13 mouse cellular contexts compared by ENCODE assay signal in genomic region chr16:44015416-44016158, GRCm38 (mm10). TPM values are rescaled to one million over a fixed set of nuclear protein-coding genes. Genes with fewer than 3 reads are reported as not detected.
DNase-seq lines count a peak whose midpoint lies in the region; ATAC-seq lines count a peak whose summit lies in the region.
"Had no signal": no experiment of that assay in that cellular context is flagged by ENCODE, and none has a peak within 500 bp of the region (broad histone marks: within the 10 kb centered on the region; RNA-seq: fewer than 3 reads in every experiment).

No protein-coding gene starts in this region.

- H3K36me3 ChIP-seq in heart, embryonic 15.5 days, result no peaks in the 10 kb centered on the region
- H3K36me3 ChIP-seq in midbrain, embryonic 11.5 days (ENCODE audit: control insufficient read depth, insufficient read depth, low read length), result no peaks in the 10 kb centered on the region
- H3K36me3 ChIP-seq in midbrain, embryonic 14.5 days (ENCODE audit: control insufficient read depth, insufficient read depth, low read length), result no peaks in the 10 kb centered on the region
- no peaks in the 10 kb centered on the region for H3K36me3 ChIP-seq in limb, embryonic 12.5 days
- no peaks in the 10 kb centered on the region for H3K36me3 ChIP-seq in stomach, embryonic 15.5 days
- H3K36me3 ChIP-seq: hindbrain, embryonic 13.5 days had no signal

- no peak for DNase-seq in heart, adult 18-20 months
- DNase-seq in midbrain, embryonic 11.5 days (ENCODE audit: low spot score, missing footprints), result peak; percentile 44
- no peak for DNase-seq in midbrain, embryonic 14.5 days
- DNase-seq in embryo, embryonic 10 days (ENCODE audit: low spot score), result no peak
- no peak for DNase-seq in MN1 (ENCODE audit: low spot score)
- DNase-seq: cerebellum, postnatal 25 days; right cerebral cortex, postnatal 25 days had no signal

- H3K27me3 ChIP-seq in heart, embryonic 15.5 days, result no peaks in the 10 kb centered on the region
- H3K27me3 ChIP-seq in midbrain, embryonic 11.5 days (ENCODE audit: control insufficient read depth, insufficient read depth, low read length), result no peaks in the 10 kb centered on the region
- H3K27me3 ChIP-seq in midbrain, embryonic 14.5 days (ENCODE audit: control insufficient read depth, insufficient read depth, low read length), result no peaks in the 10 kb centered on the region
- no peaks in the 10 kb centered on the region for H3K27me3 ChIP-seq in limb, embryonic 12.5 days
- H3K27me3 ChIP-seq in stomach, embryonic 15.5 days (replicated peaks), result no peaks in the 10 kb centered on the region
- H3K27me3 ChIP-seq: hindbrain, embryonic 13.5 days had no signal

- H3K4me3 ChIP-seq in heart, embryonic 15.5 days, result peak overlapping the region; percentile 47
- H3K4me3 ChIP-seq in midbrain, embryonic 11.5 days (ENCODE audit: low read depth, low read length), result no peak overlapping the region
- no peak overlapping the region for H3K4me3 ChIP-seq in midbrain, embryonic 14.5 days (replicated peaks; ENCODE audit: low read depth, low read length)
- peak overlapping the region; percentile 27 for H3K4me3 ChIP-seq in limb, embryonic 12.5 days (replicated peaks)
- peak overlapping the region; percentile 32 for H3K4me3 ChIP-seq in stomach, embryonic 15.5 days (replicated peaks)
- H3K4me3 ChIP-seq: hindbrain, embryonic 13.5 days; myocyte had no signal

- peaks cover 14% of the 10 kb centered on the region for H3K4me1 ChIP-seq in heart, embryonic 15.5 days (replicated peaks)
- no peaks in the 10 kb centered on the region for H3K4me1 ChIP-seq in midbrain, embryonic 11.5 days (ENCODE audit: control insufficient read depth, insufficient read depth, low read length)
- no peaks in the 10 kb centered on the region for H3K4me1 ChIP-seq in midbrain, embryonic 14.5 days (ENCODE audit: control insufficient read depth, insufficient read depth, low read length)
- H3K4me1 ChIP-seq in limb, embryonic 12.5 days (replicated peaks), result no peaks in the 10 kb centered on the region
- no peaks in the 10 kb centered on the region for H3K4me1 ChIP-seq in stomach, embryonic 15.5 days
- H3K4me1 ChIP-seq: hindbrain, embryonic 13.5 days had no signal

- ATAC-seq in heart, embryonic 15.5 days (replicated peaks; ENCODE audit: insufficient number of reproducible peaks, insufficient read depth, low FRiP score, low read depth), result no peak
- no peak for ATAC-seq in midbrain, embryonic 11.5 days (ENCODE audit: low FRiP score)
- no peak for ATAC-seq in midbrain, embryonic 14.5 days (ENCODE audit: low FRiP score, low TSS enrichment)
- no peak for ATAC-seq in limb, embryonic 12.5 days (ENCODE audit: insufficient number of reproducible peaks, insufficient read depth, low FRiP score, low TSS enrichment, low read depth)
- 0 out of 2 replicates have a peak, but pooled peaks have one; percentile 4 for ATAC-seq in stomach, embryonic 15.5 days (ENCODE audit: insufficient read depth, low FRiP score, low read depth)
- ATAC-seq: forebrain, embryonic 16.5 days had no signal

- 49% methylated on average over 16 of the region's 16 CpGs for WGBS in heart, embryonic 15.5 days
- WGBS in midbrain, embryonic 11.5 days, result 71% methylated on average over 16 of the region's 16 CpGs
- 75% methylated on average over 16 of the region's 16 CpGs for WGBS in midbrain, embryonic 14.5 days
- 62% methylated on average over 16 of the region's 16 CpGs for WGBS in limb, embryonic 12.5 days
- 47% methylated on average over 16 of the region's 16 CpGs for WGBS in stomach, embryonic 15.5 days

- H3K27ac ChIP-seq in heart, embryonic 15.5 days, result no peak overlapping the region
- no peak overlapping the region for H3K27ac ChIP-seq in midbrain, embryonic 11.5 days (ENCODE audit: low read depth, low read length)
- H3K27ac ChIP-seq in midbrain, embryonic 14.5 days (replicated peaks; ENCODE audit: low read depth, low read length), result no peak overlapping the region
- H3K27ac ChIP-seq in limb, embryonic 12.5 days, result no peak overlapping the region
- no peak overlapping the region for H3K27ac ChIP-seq in stomach, embryonic 15.5 days
- H3K27ac ChIP-seq: hindbrain, embryonic 13.5 days had no signal

- H3K9me3 ChIP-seq in heart, embryonic 15.5 days (replicated peaks), result no peaks in the 10 kb centered on the region
- H3K9me3 ChIP-seq in midbrain, embryonic 11.5 days (ENCODE audit: control insufficient read depth, low read length), result no peaks in the 10 kb centered on the region
- no peaks in the 10 kb centered on the region for H3K9me3 ChIP-seq in midbrain, embryonic 14.5 days (ENCODE audit: control insufficient read depth, low read length)
- no peaks in the 10 kb centered on the region for H3K9me3 ChIP-seq in limb, embryonic 12.5 days
- H3K9me3 ChIP-seq in stomach, embryonic 15.5 days, result no peaks in the 10 kb centered on the region
- H3K9me3 ChIP-seq: hindbrain, embryonic 13.5 days had no signal

- peak overlapping the region; percentile 62 for H3K4me2 ChIP-seq in heart, embryonic 15.5 days
- H3K4me2 ChIP-seq in midbrain, embryonic 11.5 days, result no peak overlapping the region
- no peak overlapping the region for H3K4me2 ChIP-seq in midbrain, embryonic 14.5 days (ENCODE audit: low read length)
- H3K4me2 ChIP-seq in limb, embryonic 12.5 days, result peak overlapping the region; percentile 50
- H3K4me2 ChIP-seq in stomach, embryonic 15.5 days, result peak overlapping the region; percentile 46
- H3K4me2 ChIP-seq: hindbrain, embryonic 13.5 days had no signal

- peak overlapping the region; percentile 40 for H3K9ac ChIP-seq in heart, embryonic 15.5 days
- H3K9ac ChIP-seq in midbrain, embryonic 11.5 days (ENCODE audit: low read length), result no peak overlapping the region
- H3K9ac ChIP-seq in midbrain, embryonic 14.5 days (replicated peaks; ENCODE audit: low read length), result no peak overlapping the region
- H3K9ac ChIP-seq in limb, embryonic 12.5 days (replicated peaks), result no peak overlapping the region
- no peak overlapping the region for H3K9ac ChIP-seq in stomach, embryonic 15.5 days
- H3K9ac ChIP-seq: hindbrain, embryonic 13.5 days had no signal

RNA-seq across cellular contexts. Expression of gene Zdhhc23, which starts 36.0 kb away (rescaled TPM):
- polyA plus RNA-seq in heart, embryonic 15.5 days (2015; fragmentation: Nextera tagmentation; extraction: Ambion mirVana), result 0.81 and 1.3 TPM in 2 replicates
- under 1 TPM; 0.27 to 0.95 TPM for total RNA-seq in heart, adult 18-20 months (2021)
- polyA plus RNA-seq in midbrain, embryonic 11.5 days (2014; fragmentation: Nextera tagmentation; extraction: Ambion mirVana), result 0.20 and 0.46 TPM in 2 replicates
- polyA plus RNA-seq in midbrain, embryonic 14.5 days (2014; fragmentation: Nextera tagmentation; extraction: Ambion mirVana), result 2.6 and 3.0 TPM in 2 replicates
- 0.77 and 0.83 TPM in 2 replicates for polyA plus RNA-seq in limb, embryonic 12.5 days (2016; fragmentation: Nextera tagmentation; extraction: Ambion mirVana)
- polyA plus RNA-seq in stomach, embryonic 15.5 days (2015; fragmentation: Nextera tagmentation; extraction: Ambion mirVana), result 2.1 and 2.6 TPM in 2 replicates
- polyA plus RNA-seq: myocyte had no signal

RNA-seq across cellular contexts. Expression of gene Gramd1c, which starts 47.6 kb away (rescaled TPM):
- polyA plus RNA-seq in heart, embryonic 15.5 days (2015; fragmentation: Nextera tagmentation; extraction: Ambion mirVana), result 4.6 and 5.5 TPM in 2 replicates
- total RNA-seq in heart, adult 18-20 months (2021), result under 1 TPM; 0.30 to 0.69 TPM
- polyA plus RNA-seq in midbrain, embryonic 11.5 days (2014; fragmentation: Nextera tagmentation; extraction: Ambion mirVana), result 2.2 and 2.3 TPM in 2 replicates
- polyA plus RNA-seq in midbrain, embryonic 14.5 days (2014; fragmentation: Nextera tagmentation; extraction: Ambion mirVana), result 1.8 and 1.9 TPM in 2 replicates
- polyA plus RNA-seq in limb, embryonic 12.5 days (2016; fragmentation: Nextera tagmentation; extraction: Ambion mirVana), result 6.4 and 7.3 TPM in 2 replicates
- 6.6 and 7.1 TPM in 2 replicates for polyA plus RNA-seq in stomach, embryonic 15.5 days (2015; fragmentation: Nextera tagmentation; extraction: Ambion mirVana)

Comparison
In these comparisons a context has a peak if more than half of its experiments do, and no peak if none do; other contexts are left out.
1. H3K4me2 ChIP-seq: peak in heart, embryonic 15.5 days (single experiment), limb, embryonic 12.5 days (single experiment) and stomach, embryonic 15.5 days (single experiment); none in midbrain, embryonic 11.5 days (single experiment) and midbrain, embryonic 14.5 days (single experiment).
2. H3K4me3 ChIP-seq: peak in heart, embryonic 15.5 days (single experiment), limb, embryonic 12.5 days (single experiment) and stomach, embryonic 15.5 days (single experiment); none in midbrain, embryonic 11.5 days (single experiment) and midbrain, embryonic 14.5 days (single experiment).